Mouse (Mus musculus) cerebellum, adult 9-11 months (tissue): ENCODE measurements around the gene Hcrtr2.

Experiments used
- DNase-seq: peaks from one replicate; pipeline ENCODE4 v3.0.0; 2022

The Hcrtr2 gene

GRCm38 (mm10) chr9:76323756-76324155 lies at the start of gene Hcrtr2:
Gene Hcrtr2, minus strand, starts transcription at chr9:76323856.
- no peak for DNase-seq

- DNase-seq = no peak
Measured at GRCm38 (mm10) chr9:76364874-76365273, 41.2 kb upstream of the Hcrtr2 start.

GRCm38 (mm10) chr9:76360374-76360773 lies 36.7 kb upstream of the Hcrtr2 start:
- no peak for DNase-seq

GRCm38 (mm10) chr9:76352346-76352745 lies 28.7 kb upstream of the Hcrtr2 start:
- DNase-seq = no peak

DNA sequence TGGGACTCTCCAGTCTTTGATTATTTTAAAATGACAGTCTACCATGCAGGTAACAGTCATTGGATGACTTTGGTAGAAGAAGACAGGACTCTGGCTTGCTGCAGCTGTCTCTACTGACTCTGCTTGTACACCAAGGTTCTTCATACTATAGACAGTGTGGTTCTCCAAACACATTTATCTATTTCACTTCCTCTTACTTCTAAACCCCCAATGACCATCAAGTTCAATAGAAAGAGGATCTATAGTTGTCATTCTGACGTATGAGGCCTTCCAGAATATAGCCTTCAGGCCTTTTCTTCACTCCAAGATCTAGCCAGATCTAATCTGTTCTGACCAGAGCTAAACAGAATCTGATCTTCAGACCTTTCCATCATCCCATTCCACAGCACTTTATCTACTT lies 23.6 kb upstream of the Hcrtr2 start:
- no peak for DNase-seq

- DNase-seq = peak; percentile 29
Measured at GRCm38 (mm10) chr9:76331081-76331480, 7.4 kb upstream of the Hcrtr2 start.

GRCm38 (mm10) chr9:76323186-76323701 lies 412 bp downstream of the Hcrtr2 start:
- no peak for DNase-seq

- no peak for DNase-seq
Measured at GRCm38 (mm10) chr9:76322122-76323052, 1.3 kb downstream of the Hcrtr2 start.

GRCm38 (mm10) chr9:76321589-76321988 lies 2.1 kb downstream of the Hcrtr2 start:
- no peak for DNase-seq

DNA sequence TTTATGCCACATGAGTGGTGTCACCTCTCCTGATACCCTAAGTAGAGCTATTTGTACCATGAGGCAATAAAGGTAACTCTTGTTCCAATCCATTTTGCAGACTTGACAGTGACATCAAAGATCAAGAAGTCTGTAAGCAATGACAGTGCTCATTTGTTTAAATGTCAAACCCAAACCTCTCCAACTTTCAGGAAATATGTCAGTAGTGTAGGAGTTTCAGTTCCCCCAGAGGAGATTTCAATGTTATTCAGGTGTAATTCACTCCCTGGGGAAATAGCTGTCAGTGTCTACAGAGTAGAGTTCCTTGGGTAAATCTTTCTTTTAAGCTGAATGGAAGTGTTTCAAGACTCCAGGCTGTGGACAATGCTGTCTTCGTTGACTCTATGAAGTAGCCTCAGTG lies 2.9 kb downstream of the Hcrtr2 start:
- DNase-seq = no peak

GRCm38 (mm10) chr9:76318302-76318701 lies 5.4 kb downstream of the Hcrtr2 start:
- no peak for DNase-seq

DNA sequence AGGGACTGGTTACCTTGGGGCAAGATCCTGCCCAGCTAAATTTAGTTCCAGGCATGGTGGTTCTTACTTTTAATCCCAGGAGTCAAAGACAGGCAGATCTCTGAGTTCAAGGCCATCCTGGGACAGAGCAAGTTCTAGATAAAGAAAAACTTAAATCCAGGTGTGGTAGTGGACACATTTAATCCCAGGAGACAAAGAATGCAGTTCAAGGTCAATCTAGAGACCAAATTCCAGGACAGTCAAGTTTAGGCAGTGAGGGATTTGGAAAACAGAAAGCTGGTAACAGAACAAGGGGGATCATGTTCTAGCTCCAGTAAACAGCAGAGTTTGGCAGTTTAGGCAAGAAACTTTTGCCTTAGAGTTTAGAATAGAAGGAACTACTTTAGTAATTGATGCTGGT lies 8.6 kb downstream of the Hcrtr2 start:
- DNase-seq = no peak

- DNase-seq = no peak
Measured at GRCm38 (mm10) chr9:76313921-76314320, 9.7 kb downstream of the Hcrtr2 start.

GRCm38 (mm10) chr9:76312221-76312620 lies 11.4 kb downstream of the Hcrtr2 start:
- DNase-seq = no peak

DNA sequence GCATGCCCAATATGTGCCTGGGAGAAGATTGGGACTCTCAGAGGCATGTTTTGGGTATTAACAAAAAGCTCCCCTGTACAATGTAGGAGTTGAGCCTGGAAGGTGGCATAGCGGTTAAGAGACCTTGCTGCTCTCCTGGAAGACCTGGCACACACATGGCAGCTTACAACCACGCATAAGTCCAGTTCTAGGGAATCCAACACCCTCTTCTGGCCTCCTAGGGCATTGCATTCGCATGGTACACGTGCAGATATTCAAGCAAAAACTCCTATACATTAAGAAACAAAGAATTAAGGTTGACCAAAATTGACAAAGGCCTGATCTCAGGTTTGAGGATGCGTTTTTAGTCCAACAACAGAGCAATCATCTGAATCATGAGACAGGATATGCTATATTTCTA lies 32.3 kb downstream of the Hcrtr2 start:
- DNase-seq = no peak

- DNase-seq = no peak
Measured at GRCm38 (mm10) chr9:76270886-76271285, 52.8 kb downstream of the Hcrtr2 start.

- DNase-seq = no peak
Measured at GRCm38 (mm10) chr9:76257731-76258130, 65.9 kb downstream of the Hcrtr2 start.

DNA sequence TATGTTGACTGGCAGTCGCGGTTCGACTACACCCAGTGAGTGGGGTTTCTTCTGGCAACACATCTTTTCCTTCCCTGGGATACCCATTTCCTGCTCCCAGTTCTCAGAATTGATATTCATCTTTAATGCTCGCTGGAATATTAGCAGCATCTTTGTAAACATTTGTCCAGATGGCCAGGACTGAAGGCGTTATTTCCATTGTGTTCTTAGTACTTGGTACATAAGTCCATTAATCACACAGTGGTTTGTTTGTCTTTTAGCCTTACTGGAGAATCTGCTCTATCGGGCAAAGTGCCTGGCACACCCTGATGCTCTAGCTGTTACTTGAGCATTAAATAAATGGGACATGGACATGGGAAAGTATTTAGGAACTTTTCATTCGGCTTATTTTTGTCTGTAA lies 71.1 kb downstream of the Hcrtr2 start:
- DNase-seq = no peak

DNA sequence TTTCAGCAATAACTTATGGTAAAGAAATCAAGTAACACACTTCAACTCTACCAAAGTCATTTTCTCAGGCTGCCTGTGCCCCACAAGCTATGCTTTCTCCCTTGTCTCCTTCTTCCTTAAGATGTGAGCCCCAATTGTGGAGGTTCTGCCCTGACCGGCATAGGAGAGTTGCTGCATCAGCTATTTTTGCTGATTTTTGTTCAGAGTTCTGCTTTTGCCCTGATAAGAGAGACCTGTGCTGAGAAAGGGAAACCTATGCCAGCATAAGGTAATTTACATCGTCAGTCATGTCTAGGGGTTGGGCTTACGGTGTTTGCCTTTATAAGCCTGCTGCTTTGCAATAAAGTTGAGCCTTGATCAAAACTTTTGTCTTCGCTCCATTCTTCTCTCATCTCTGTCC lies 71.5 kb downstream of the Hcrtr2 start:
- DNase-seq = no peak

GRCm38 (mm10) chr9:76242322-76242721 lies 81.3 kb downstream of the Hcrtr2 start:
- DNase-seq = no peak

- no peak for DNase-seq
Measured at GRCm38 (mm10) chr9:76237946-76238345, 85.7 kb downstream of the Hcrtr2 start.

- DNase-seq = no peak
Measured at GRCm38 (mm10) chr9:76237243-76237642, 86.4 kb downstream of the Hcrtr2 start.

- peak; percentile 25 for DNase-seq
Measured at GRCm38 (mm10) chr9:76236626-76237025, 87.0 kb downstream of the Hcrtr2 start.

- no peak for DNase-seq
Measured at GRCm38 (mm10) chr9:76235945-76236503, 87.6 kb downstream of the Hcrtr2 start.
